Mouse (Mus musculus) hindbrain, embryonic 16.5 days (tissue): ENCODE results near the gene Cdkal1. TPM values are rescaled to one million over a fixed set of nuclear protein-coding genes. Genes with fewer than 3 reads are reported as not detected.

Experiments used
- ATAC-seq: fragments of 200-750 bp; cut with Nextera tagmentation; 2 replicates; pipeline ENCODE4 v1.8.0; 2017; ENCODE audit warnings: moderate TSS enrichment, moderate library complexity
- H3K27ac ChIP-seq: fragments of 300-500 bp; sonication (generic); 2 replicates; pipeline ENCODE4 v1.5.1; 2014; ENCODE audit warnings: low read depth, mild to moderate bottlenecking, control low read depth, low read length, moderate library complexity
- H3K27me3 ChIP-seq: fragments of 300-500 bp; sonication (generic); replicated peaks from 2 replicates; pipeline ENCODE4 v1.6.1; 2014; ENCODE audit warnings: low read length; ENCODE audit not compliant: control insufficient read depth, insufficient read depth
- H3K36me3 ChIP-seq: fragments of 300-500 bp; sonication (generic); 2 replicates; pipeline ENCODE4 v1.6.1; 2014; ENCODE audit warnings: mild to moderate bottlenecking, low read length, moderate library complexity, mixed read lengths; ENCODE audit not compliant: control insufficient read depth, insufficient read depth
- H3K4me1 ChIP-seq: fragments of 300-500 bp; sonication (generic); 2 replicates; pipeline ENCODE4 v1.6.1; 2014; ENCODE audit warnings: low read depth, low read length; ENCODE audit not compliant: control insufficient read depth, insufficient read depth
- H3K4me2 ChIP-seq: fragments of 300-500 bp; sonication (generic); 2 replicates; pipeline ENCODE4 v1.6.1; 2014; ENCODE audit warnings: mild to moderate bottlenecking, low read length, control low read depth, moderate library complexity
- H3K4me3 ChIP-seq: fragments of 300-500 bp; sonication (generic); 2 replicates; pipeline ENCODE4 v1.5.1; 2014; ENCODE audit warnings: mild to moderate bottlenecking, low read length, control low read depth, moderate library complexity
- H3K9ac ChIP-seq: fragments of 300-500 bp; sonication (generic); 2 replicates; pipeline ENCODE4 v1.6.1; 2014; ENCODE audit warnings: low read depth, mild to moderate bottlenecking, control low read depth, low read length, moderate library complexity
- H3K9me3 ChIP-seq: fragments of 300-500 bp; sonication (generic); 2 replicates; pipeline ENCODE4 v1.6.1; 2014; ENCODE audit warnings: mild to moderate bottlenecking, low read length, moderate library complexity; ENCODE audit not compliant: control insufficient read depth
- WGBS: fragments of 180-500 bp; shearing (Covaris S2); extraction: QIAGEN DNeasy Blood & Tissue Kit; methylation state at CpG from one replicate; pipeline ENCODE4 v1.1.7; 2014; 5-methylcytosine and 5-hydroxymethylcytosine counted together
- polyA plus RNA-seq: library from polyadenylated mRNA; unstranded; fragments of >200 nt; fragmentation: Nextera tagmentation; extraction: Ambion mirVana; gene quantifications from 2 replicates; pipeline ENCODE4 v1.2.1, GENCODE M21; 2015

The Cdkal1 gene
- polyA plus RNA-seq, 1 experiment from 2014 or later: 19.4 TPM

DNA sequence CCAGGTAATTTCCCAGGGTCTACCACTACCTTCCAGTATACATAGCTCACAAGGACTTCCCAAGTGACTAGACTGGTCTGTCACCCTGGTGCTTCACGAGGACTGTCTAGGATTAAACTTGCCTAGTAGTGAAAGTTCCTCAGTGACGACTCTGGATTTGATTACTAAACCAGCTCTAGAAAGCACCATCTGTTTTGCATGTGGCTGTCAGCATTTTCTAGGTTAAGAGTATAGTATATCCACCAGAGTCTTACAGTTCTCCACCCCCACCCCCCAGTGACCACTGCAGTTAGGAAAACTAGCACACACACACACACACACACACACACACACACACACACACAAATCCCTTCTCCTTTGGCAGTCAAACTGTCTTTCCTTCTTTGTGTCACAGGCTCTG, 670.9 kb downstream of the Cdkal1 start:
- 86% methylated on average over 2 of the region's 2 CpGs for WGBS
- no peak overlapping the region for H3K9ac ChIP-seq
- H3K4me1 ChIP-seq: no peaks in the 10 kb centered on the region
- no peak overlapping the region for H3K4me2 ChIP-seq
- no peaks in the 10 kb centered on the region for H3K9me3 ChIP-seq
- no peaks in the 10 kb centered on the region for H3K27me3 ChIP-seq
- no peak for ATAC-seq
- no peaks in the 10 kb centered on the region for H3K36me3 ChIP-seq
- H3K4me3 ChIP-seq: no peak overlapping the region
- H3K27ac ChIP-seq: no peak overlapping the region

DNA sequence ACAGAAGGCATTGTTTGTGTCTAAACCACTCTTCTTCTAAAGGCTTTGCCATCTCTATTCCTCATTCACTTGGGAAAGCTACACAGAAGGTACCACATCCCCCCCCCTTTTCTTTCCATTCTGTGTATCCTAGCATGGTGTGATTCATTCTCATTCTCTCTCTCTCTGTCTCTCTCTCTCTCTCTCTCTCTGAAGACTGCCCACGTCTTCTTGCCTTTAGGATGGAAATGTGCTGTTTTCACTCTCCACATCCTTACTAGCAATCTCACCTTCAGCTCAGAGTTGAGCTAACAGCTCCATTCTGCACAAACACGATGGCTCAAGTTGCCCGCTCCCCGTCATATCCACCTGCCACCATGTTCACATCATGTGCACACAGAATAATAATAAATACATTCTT, 675.6 kb downstream of the Cdkal1 start:
- WGBS: 94% methylated on average over 4 of the region's 4 CpGs
- H3K4me1 ChIP-seq: no peaks in the 10 kb centered on the region
- H3K36me3 ChIP-seq: no peaks in the 10 kb centered on the region
- H3K4me2 ChIP-seq: no peak overlapping the region
- H3K9ac ChIP-seq: no peak overlapping the region
- no peak overlapping the region for H3K4me3 ChIP-seq
- no peaks in the 10 kb centered on the region for H3K27me3 ChIP-seq
- ATAC-seq: no peak
- no peak overlapping the region for H3K27ac ChIP-seq
- H3K9me3 ChIP-seq: no peaks in the 10 kb centered on the region

DNA sequence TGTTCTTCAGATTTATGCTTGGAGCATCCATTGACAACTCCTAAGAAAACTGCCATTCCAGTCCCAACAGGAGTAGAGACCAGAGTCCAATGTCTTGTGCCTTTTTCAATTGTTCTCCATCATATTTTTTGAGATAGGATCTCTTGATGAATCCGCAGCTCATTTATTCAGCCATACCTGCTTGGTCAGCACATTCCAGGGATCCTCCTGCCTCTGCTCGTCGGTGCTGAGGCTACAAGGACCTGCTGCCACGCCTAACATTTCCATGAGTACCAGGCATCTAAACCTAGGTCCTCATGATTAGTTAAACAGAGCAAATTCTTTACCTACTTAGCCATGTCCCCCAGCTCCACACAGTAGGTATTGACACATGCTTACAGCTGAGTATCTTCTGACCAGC, 676.2 kb downstream of the Cdkal1 start:
- ATAC-seq: no peak
- H3K4me3 ChIP-seq: no peak overlapping the region
- no peaks in the 10 kb centered on the region for H3K4me1 ChIP-seq
- H3K9ac ChIP-seq: no peak overlapping the region
- H3K27ac ChIP-seq: no peak overlapping the region
- no peaks in the 10 kb centered on the region for H3K36me3 ChIP-seq
- 91% methylated on average over 4 of the region's 4 CpGs for WGBS
- no peaks in the 10 kb centered on the region for H3K27me3 ChIP-seq
- no peak overlapping the region for H3K4me2 ChIP-seq
- H3K9me3 ChIP-seq: no peaks in the 10 kb centered on the region

GRCm38 (mm10) chr13:29177889-29178486, 677.5 kb downstream of the Cdkal1 start:
- WGBS: 40% methylated on average over 5 of the region's 5 CpGs
- no peak overlapping the region for H3K9ac ChIP-seq
- H3K9me3 ChIP-seq: no peaks in the 10 kb centered on the region
- no peak overlapping the region for H3K4me3 ChIP-seq
- no peaks in the 10 kb centered on the region for H3K36me3 ChIP-seq
- no peak overlapping the region for H3K4me2 ChIP-seq
- no peaks in the 10 kb centered on the region for H3K4me1 ChIP-seq
- no peak overlapping the region for H3K27ac ChIP-seq
- no peaks in the 10 kb centered on the region for H3K27me3 ChIP-seq
- no peak for ATAC-seq

DNA sequence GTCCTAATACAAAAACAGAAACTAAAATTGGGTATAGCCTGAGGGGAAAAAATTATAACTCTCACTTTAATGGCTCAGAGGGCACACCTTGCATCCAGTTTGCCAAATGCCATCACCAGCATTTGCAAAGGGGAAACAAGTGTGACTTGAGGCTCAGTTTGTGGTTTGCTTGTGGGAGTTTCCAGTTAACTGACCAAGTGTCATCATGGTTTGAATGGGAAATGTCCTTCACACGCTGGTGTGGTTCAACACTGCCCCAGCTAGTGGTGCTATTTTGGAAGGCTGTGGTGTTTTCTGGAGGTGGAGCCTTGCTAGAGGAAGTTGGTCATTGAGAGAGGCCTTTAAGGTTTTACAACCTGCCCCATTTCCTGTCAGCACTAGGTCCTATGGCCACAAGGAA, 686.1 kb downstream of the Cdkal1 start:
- H3K36me3 ChIP-seq: no peaks in the 10 kb centered on the region
- no peak overlapping the region for H3K4me3 ChIP-seq
- ATAC-seq: no peak
- no peaks in the 10 kb centered on the region for H3K9me3 ChIP-seq
- WGBS: 57% methylated on average over 1 of the region's 1 CpGs
- no peaks in the 10 kb centered on the region for H3K4me1 ChIP-seq
- H3K4me2 ChIP-seq: no peak overlapping the region
- H3K27me3 ChIP-seq: no peaks in the 10 kb centered on the region
- H3K9ac ChIP-seq: no peak overlapping the region
- H3K27ac ChIP-seq: no peak overlapping the region

DNA sequence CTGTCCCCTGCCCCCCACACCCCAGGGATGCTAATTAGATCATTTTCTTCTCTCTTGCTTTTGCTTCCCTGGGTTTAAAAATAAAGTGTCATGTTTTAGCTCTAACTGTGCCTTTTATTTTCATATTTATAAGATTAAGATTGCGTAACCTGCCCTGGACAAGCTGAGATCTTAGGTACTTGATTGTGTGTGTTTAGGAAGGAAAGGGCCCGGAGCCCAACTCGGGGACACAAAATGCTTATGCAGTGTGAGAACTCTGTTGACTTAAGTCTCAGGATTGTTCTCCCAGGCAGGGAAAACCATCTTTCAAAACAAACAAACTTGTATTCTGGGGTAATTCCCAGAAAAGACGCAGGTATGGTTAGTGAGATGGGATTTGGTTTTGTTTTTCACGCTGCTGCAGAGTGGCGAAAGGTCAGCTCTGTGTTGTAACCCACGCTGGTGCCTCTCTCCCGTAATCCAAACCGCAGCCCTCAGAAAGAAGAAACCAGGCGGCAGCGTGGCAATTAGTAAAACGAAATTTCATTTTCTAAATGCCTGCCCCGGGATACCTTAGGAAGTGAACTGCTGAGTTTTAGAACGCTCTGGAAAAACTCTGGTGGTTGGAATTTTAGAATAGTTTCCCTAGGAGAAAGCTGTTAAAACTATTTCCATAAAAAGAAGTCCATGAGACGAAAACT, 690.5 kb downstream of the Cdkal1 start:
- Histone ChIP-seq H3K27me3 (no peaks in the 10 kb centered on the region), H3K27ac (no peak overlapping the region), H3K9me3 (no peaks in the 10 kb centered on the region), H3K4me1 (no peaks in the 10 kb centered on the region), H3K9ac (no peak overlapping the region), H3K4me2 (no peak overlapping the region), H3K4me3 (no peak overlapping the region), H3K36me3 (no peaks in the 10 kb centered on the region)
- no peak for ATAC-seq
- 61% methylated on average over 15 of the region's 15 CpGs for WGBS

- H3K9me3 ChIP-seq: no peaks in the 10 kb centered on the region
- no peak for ATAC-seq
- no peak overlapping the region for H3K9ac ChIP-seq
- no peaks in the 10 kb centered on the region for H3K4me1 ChIP-seq
- no peaks in the 10 kb centered on the region for H3K27me3 ChIP-seq
- no peak overlapping the region for H3K4me2 ChIP-seq
- H3K27ac ChIP-seq: no peak overlapping the region
- no peak overlapping the region for H3K4me3 ChIP-seq
- no peaks in the 10 kb centered on the region for H3K36me3 ChIP-seq
- 92% methylated on average over 2 of the region's 2 CpGs for WGBS
Observed at GRCm38 (mm10) chr13:29162867-29163514, 692.5 kb downstream of the Cdkal1 start.

GRCm38 (mm10) chr13:29162444-29162843, 693.0 kb downstream of the Cdkal1 start:
- ATAC-seq: no peak
- H3K36me3 ChIP-seq: no peaks in the 10 kb centered on the region
- H3K4me3 ChIP-seq: no peak overlapping the region
- H3K27me3 ChIP-seq: no peaks in the 10 kb centered on the region
- no peak overlapping the region for H3K27ac ChIP-seq
- WGBS: 68% methylated on average over 3 of the region's 3 CpGs
- H3K4me1 ChIP-seq: no peaks in the 10 kb centered on the region
- H3K9ac ChIP-seq: no peak overlapping the region
- H3K9me3 ChIP-seq: no peaks in the 10 kb centered on the region
- no peak overlapping the region for H3K4me2 ChIP-seq

DNA sequence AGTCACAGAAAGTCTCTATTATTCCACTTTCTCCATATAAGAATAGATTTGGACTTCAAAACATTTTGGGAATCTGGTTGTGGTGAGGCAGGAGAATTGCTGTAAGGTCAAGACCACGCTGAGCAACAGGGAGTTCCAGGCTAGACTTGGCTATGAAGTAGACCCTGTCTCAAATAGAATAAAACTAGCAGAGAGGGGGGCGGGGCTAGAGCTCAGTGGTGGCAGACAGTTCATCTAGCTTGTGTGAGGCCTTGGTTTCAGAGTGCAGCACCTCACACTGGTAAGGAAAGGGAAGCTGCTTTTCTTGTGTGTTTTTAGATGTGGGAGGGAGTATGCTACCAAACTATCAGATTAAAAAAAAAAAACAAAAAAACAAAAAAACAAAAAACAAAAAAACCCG, 694.0 kb downstream of the Cdkal1 start:
- no peaks in the 10 kb centered on the region for H3K9me3 ChIP-seq
- H3K27ac ChIP-seq: no peak overlapping the region
- H3K4me3 ChIP-seq: no peak overlapping the region
- no peaks in the 10 kb centered on the region for H3K36me3 ChIP-seq
- no peak overlapping the region for H3K9ac ChIP-seq
- no peak overlapping the region for H3K4me2 ChIP-seq
- 92% methylated on average over 3 of the region's 3 CpGs for WGBS
- H3K4me1 ChIP-seq: no peaks in the 10 kb centered on the region
- no peak for ATAC-seq
- H3K27me3 ChIP-seq: no peaks in the 10 kb centered on the region
